Mouse (Mus musculus): Measurements from ENCODE around the gene Gli2. TPM values are rescaled to one million over a fixed set of nuclear protein-coding genes. Genes with fewer than 3 reads are reported as not detected.

Gene Gli2
- total RNA-seq, 4 experiments from 2014 or later, result 0.91 to 1.9 (median 1.3) TPM

- no peak for DNase-seq
These were observed 58.8 kb downstream of the Gli2 start for GRCm38 (mm10) chr1:118994482-118995105.

GRCm38 (mm10) chr1:118993775-118994174 is 59.6 kb downstream of the Gli2 start:
- no peak for DNase-seq

- DNase-seq, result no peak
These were observed 65.1 kb downstream of the Gli2 start for GRCm38 (mm10) chr1:118988331-118988730.

- DNase-seq, result no peak
These were observed 65.9 kb downstream of the Gli2 start for GRCm38 (mm10) chr1:118987538-118987937.

- no peak for DNase-seq
These were observed 70.0 kb downstream of the Gli2 start for GRCm38 (mm10) chr1:118983389-118983788.

GRCm38 (mm10) chr1:118982805-118983211 is 70.6 kb downstream of the Gli2 start:
- no peak for DNase-seq

GRCm38 (mm10) chr1:118981943-118982804 is 71.2 kb downstream of the Gli2 start:
- DNase-seq, result peak; percentile 10

- no peak for DNase-seq
These were observed 72.8 kb downstream of the Gli2 start for GRCm38 (mm10) chr1:118980636-118981035.

- DNase-seq, result peak; percentile 91
These were observed 76.8 kb downstream of the Gli2 start for GRCm38 (mm10) chr1:118976596-118976995.

GRCm38 (mm10) chr1:118975376-118975775 is 78.0 kb downstream of the Gli2 start:
- DNase-seq, result no peak

- no peak for DNase-seq
These were observed 83.4 kb downstream of the Gli2 start for GRCm38 (mm10) chr1:118970068-118970467.

- no peak for DNase-seq
These were observed 84.0 kb downstream of the Gli2 start for GRCm38 (mm10) chr1:118969409-118969808.

GRCm38 (mm10) chr1:118968661-118969179 is 84.7 kb downstream of the Gli2 start:
- DNase-seq, result no peak

- DNase-seq, result no peak
These were observed 85.4 kb downstream of the Gli2 start for GRCm38 (mm10) chr1:118967976-118968375.

GRCm38 (mm10) chr1:118967281-118967680 is 86.1 kb downstream of the Gli2 start:
- DNase-seq, result no peak

- DNase-seq, result no peak
These were observed 94.8 kb downstream of the Gli2 start for GRCm38 (mm10) chr1:118958644-118959043.

GRCm38 (mm10) chr1:118955791-118956190 is 97.6 kb downstream of the Gli2 start:
- DNase-seq, result no peak

GRCm38 (mm10) chr1:118954434-118955301 is 98.8 kb downstream of the Gli2 start:
- DNase-seq, result no peak

- DNase-seq, result no peak
These were observed 100.4 kb downstream of the Gli2 start for GRCm38 (mm10) chr1:118953031-118953430.

- no peak for DNase-seq
These were observed 101.1 kb downstream of the Gli2 start for GRCm38 (mm10) chr1:118952318-118952717.

- DNase-seq, result no peak
These were observed 105.0 kb downstream of the Gli2 start for GRCm38 (mm10) chr1:118948407-118948806.

- no peak for DNase-seq
These were observed 106.2 kb downstream of the Gli2 start for GRCm38 (mm10) chr1:118947221-118947620.

GRCm38 (mm10) chr1:118941336-118941735 is 112.1 kb downstream of the Gli2 start:
- peak; percentile 25 for DNase-seq

Measured in adrenal gland, adult 8-10 months (tissue).